Mouse (Mus musculus) liver, postnatal 0 days (tissue): ENCODE measurements around the gene Zfp65.

Experiments
- CTCF ChIP-seq: sonication (generic); IDR thresholded peaks from 2 replicates; pipeline ENCODE4 v1.5.1; 2016; ENCODE audit warnings: antibody characterized with exemption, low read depth
- EP300 ChIP-seq: IDR thresholded peaks from 2 replicates; pipeline ENCODE4 v1.6.1; 2016; ENCODE audit warnings: antibody characterized with exemption, low read depth, mild to moderate bottlenecking

GRCm38 (mm10) chr13:67763031-67763768 is 34.2 kb upstream of the Zfp65 start:
- TF ChIP-seq CTCF = no peak
- TF ChIP-seq EP300 = no peak
